Mouse (Mus musculus) heart, adult 2 months (tissue): Measurements from ENCODE around the gene Zar1l. TPM values are rescaled to one million over a fixed set of nuclear protein-coding genes. Genes with fewer than 3 reads are reported as not detected.
A peak's percentile ranks its signal among the peaks of the same experiment; 100 is the strongest.

Experiments
- DNase-seq, 2 experiments: peaks; one replicate each; pipeline ENCODE4 v3.0.0; 2021
- H3K27ac ChIP-seq: fragments of 200-600 bp; 2 replicates; pipeline ENCODE4 v1.8.1; 2022
- H3K27me3 ChIP-seq: fragments of 200-500 bp; 2 replicates; pipeline ENCODE4 v1.6.1; 2012; ENCODE audit warnings: mild to moderate bottlenecking, low read length, inconsistent platforms, mixed read lengths; ENCODE audit not compliant: control insufficient read depth, insufficient read depth
- H3K36me3 ChIP-seq: fragments of 200-500 bp; 2 replicates; pipeline ENCODE4 v1.6.1; 2012; ENCODE audit warnings: low read length, inconsistent platforms; ENCODE audit not compliant: control insufficient read depth, insufficient read depth
- H3K4me1 ChIP-seq: fragments of 200-500 bp; 2 replicates; pipeline ENCODE4 v1.6.1; 2011; ENCODE audit warnings: low read length; ENCODE audit not compliant: control insufficient read depth, insufficient read depth
- H3K4me3 ChIP-seq: fragments of 200-600 bp; 2 replicates; pipeline ENCODE4 v1.8.1; 2022
- H3K79me2 ChIP-seq: fragments of 200-500 bp; replicated peaks from 2 replicates; pipeline ENCODE4 v1.6.1; 2012; ENCODE audit warnings: mild to moderate bottlenecking, inconsistent platforms, low read length, moderate library complexity, mixed read lengths; ENCODE audit not compliant: control insufficient read depth, insufficient read depth
- H3K9ac ChIP-seq: fragments of 200-500 bp; 2 replicates; pipeline ENCODE4 v1.6.1; 2012; ENCODE audit warnings: low read depth, mild to moderate bottlenecking, control low read depth, inconsistent platforms, low read length, mixed read lengths
- CTCF ChIP-seq: fragments of 200-600 bp; IDR thresholded peaks from 2 replicates; pipeline ENCODE4 v1.8.1; 2022; ENCODE audit warnings: antibody characterized with exemption, mild to moderate bottlenecking, moderate library complexity
- EP300 ChIP-seq: fragments of 200-500 bp; IDR thresholded peaks from 2 replicates; pipeline ENCODE4 v1.6.1; 2011; ENCODE audit warnings: low read depth, low read length, control low read depth; ENCODE audit not compliant: insufficient read depth
- POLR2A ChIP-seq: fragments of 200-500 bp; IDR thresholded peaks from 2 replicates; pipeline ENCODE4 v1.6.1; 2011; ENCODE audit warnings: mild to moderate bottlenecking, low read depth, low read length, control low read depth; ENCODE audit not compliant: insufficient read depth
- WGBS: fragments of 180-500 bp; shearing (Covaris S2); methylation state at CpG from one replicate; pipeline ENCODE4 v1.1.7; 2018; 5-methylcytosine and 5-hydroxymethylcytosine counted together
- intact Hi-C: fragments of 180-260 bp; cut with DNase I; formaldehyde crosslinking; loops from one replicate; pipeline ENCODE4 v1.15.1; 2025
- polyA plus RNA-seq: library from polyadenylated mRNA; depleted of rRNA; stranded (reverse); fragments of >200 nt; gene quantifications from 2 replicates; pipeline ENCODE4 v1.2.3, GENCODE M21; 2012; rRNA removed
- total RNA-seq, 2 experiments: library from RNA; stranded (reverse); gene quantifications; 2 replicates each; pipeline ENCODE4 v1.2.3; 2021

The Zar1l gene
- total and polyA plus RNA-seq, 3 experiments: not detected

- Histone ChIP-seq H3K27ac (peak overlapping the region; percentile 94), H3K4me1 (peaks cover 2% of the 10 kb centered on the region; the same call in 1 of the 2 replicates), H3K36me3 (peaks cover 6% of the 10 kb centered on the region), H3K27me3 (no peaks in the 10 kb centered on the region), H3K9ac (peak overlapping the region; percentile 77), H3K4me3 (peak overlapping the region; percentile 54), H3K79me2 (no peaks in the 10 kb centered on the region)
- DNase-seq: no peak
- intact Hi-C loops: loop anchor here (1.0 to 10.0 kb wide), 3 partner anchors 10 to 207 kb away; partner anchors contain the start of gene N4bp2l2
- TF ChIP-seq CTCF (no peak), POLR2A (peak; percentile 56; the same call in 1 of the 2 replicates), EP300 (no peak)
- WGBS: 40% methylated on average over 17 of the region's 17 CpGs
Measured at GRCm38 (mm10) chr5:150457904-150458739, 59.8 kb downstream of the Zar1l start.

GRCm38 (mm10) chr5:150457165-150457903 is 60.6 kb downstream of the Zar1l start:
- WGBS: 35% methylated on average over 17 of the region's 17 CpGs
- H3K79me2 ChIP-seq: no peaks in the 10 kb centered on the region
- peak overlapping the region; percentile 94 for H3K27ac ChIP-seq
- H3K4me1 ChIP-seq: peaks cover 2% of the 10 kb centered on the region; the same call in 1 of the 2 replicates
- peak overlapping the region; percentile 77 for H3K9ac ChIP-seq
- H3K4me3 ChIP-seq: peak overlapping the region; percentile 54
- intact Hi-C loops: loop anchor here (1.0 to 10.0 kb wide), 2 partner anchors 11 to 207 kb away; partner anchors contain the start of gene N4bp2l2
- H3K36me3 ChIP-seq: peaks cover 6% of the 10 kb centered on the region
- TF ChIP-seq POLR2A (peak; percentile 71; the same call in 1 of the 2 replicates), EP300 (peak; percentile 21; the same call in 1 of the 2 replicates), CTCF (no peak)
- H3K27me3 ChIP-seq: no peaks in the 10 kb centered on the region
- DNase-seq: peak; percentile 71 to 74

Other genes starting within 250 kb of the Zar1l start
- 1 to 10 TPM; 1.6 to 2.0 TPM for gene Brca2, start 4.5 kb upstream of the Zar1l start, total RNA-seq
- 1.1 and 2.4 TPM in 2 replicates for gene Brca2, start 4.5 kb upstream of the Zar1l start, polyA plus RNA-seq
- 1 to 10 TPM; 2.5 to 3.1 TPM for gene N4bp2l1, start 79.0 kb upstream of the Zar1l start, total RNA-seq
- gene N4bp2l1, start 79.0 kb upstream of the Zar1l start, polyA plus RNA-seq: 2.7 and 4.7 TPM in 2 replicates
- 10 to 100 TPM; 39.6 to 40.4 TPM for gene N4bp2l2, start 148.0 kb upstream of the Zar1l start, total RNA-seq
- gene N4bp2l2, start 148.0 kb upstream of the Zar1l start, polyA plus RNA-seq: 7.1 and 13.1 TPM in 2 replicates
- 10 to 100 TPM; 15.6 to 16.1 TPM for gene Pds5b, start 155.6 kb upstream of the Zar1l start, total RNA-seq
- gene Pds5b, start 155.6 kb upstream of the Zar1l start, polyA plus RNA-seq: 3.7 and 9.7 TPM in 2 replicates